Mouse (Mus musculus) ovary, adult 18-20 months (tissue): ENCODE results near the gene Kcnf1.

Source experiments
- DNase-seq: peaks from one replicate; pipeline ENCODE4 v3.0.0; 2022; ENCODE audit warnings: low spot score, mixed read lengths

Kcnf1 gene

DNA sequence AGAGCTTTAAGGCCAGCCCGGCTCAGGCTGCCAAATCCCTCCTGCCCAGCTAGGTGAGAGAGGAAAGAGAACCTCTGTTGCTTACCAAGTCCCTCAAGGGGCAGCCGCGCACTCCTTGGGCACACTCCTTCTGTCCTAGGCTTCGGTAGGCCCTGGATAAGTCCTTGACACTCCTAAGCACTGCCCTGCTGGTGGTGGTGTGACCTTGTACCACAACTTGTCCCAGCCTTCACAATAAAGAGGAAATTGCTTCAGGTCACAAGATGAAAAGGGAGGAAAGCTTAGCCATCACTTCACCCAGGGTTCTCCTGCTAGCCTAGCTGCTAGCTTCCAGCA is at the start of gene Kcnf1:
Gene Kcnf1 (minus strand): TSS at position 132 of the 336 bp plus-strand sequence.
- DNase-seq, result no peak

GRCm38 (mm10) chr12:17225012-17225411 is 48.3 kb upstream of the Kcnf1 start:
- no peak for DNase-seq

GRCm38 (mm10) chr12:17223050-17223449 is 46.4 kb upstream of the Kcnf1 start:
- DNase-seq, result no peak

DNA sequence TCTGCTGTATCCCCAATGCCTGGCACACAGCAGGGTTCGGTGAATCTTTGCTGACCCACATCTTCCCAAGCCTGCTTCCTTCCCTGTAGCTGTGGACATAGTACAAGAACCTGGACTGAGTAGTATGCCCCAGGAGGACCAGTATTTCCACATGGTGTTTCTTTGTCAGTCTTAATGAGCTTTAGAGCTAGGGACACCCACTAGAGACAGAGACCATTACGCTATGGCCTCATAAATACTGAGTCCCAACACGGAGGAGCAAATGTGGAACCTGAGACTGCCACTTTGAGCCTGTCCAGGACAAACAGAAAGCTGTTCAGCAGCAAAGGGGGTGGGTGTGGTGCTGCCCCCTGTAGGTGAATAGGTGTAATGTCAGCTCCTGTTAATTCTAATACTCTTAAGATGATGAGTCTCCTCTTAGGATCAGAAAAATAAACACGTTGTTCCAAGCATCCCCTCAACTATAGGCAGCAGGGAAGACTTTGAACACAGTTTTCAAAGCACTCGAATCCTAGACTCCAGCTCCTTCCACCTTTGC is 45.3 kb upstream of the Kcnf1 start:
- DNase-seq, result no peak

GRCm38 (mm10) chr12:17220631-17221030 is 43.9 kb upstream of the Kcnf1 start:
- no peak for DNase-seq

- no peak for DNase-seq
Observed at GRCm38 (mm10) chr12:17219107-17219506, 42.4 kb upstream of the Kcnf1 start.

DNA sequence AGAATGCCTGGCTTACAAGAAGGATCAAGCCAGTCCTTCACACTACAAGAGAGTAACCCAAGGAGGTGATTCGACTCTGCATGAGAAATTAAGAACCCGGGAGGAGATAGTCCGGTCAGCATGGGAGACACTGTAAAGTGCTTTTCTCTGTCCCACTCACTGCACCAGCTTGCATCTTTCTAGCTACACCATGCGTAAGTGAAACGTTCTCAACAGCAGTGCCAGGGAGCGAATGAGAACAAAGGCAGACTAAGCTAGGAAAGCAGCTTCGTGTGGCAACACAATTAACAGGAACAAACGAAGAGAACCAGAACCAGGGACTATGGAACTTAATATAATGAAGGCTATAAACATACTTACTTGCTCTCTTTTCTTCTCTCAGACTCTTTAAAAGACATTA is 41.7 kb upstream of the Kcnf1 start:
- no peak for DNase-seq

GRCm38 (mm10) chr12:17215751-17216150 is 39.1 kb upstream of the Kcnf1 start:
- peak; percentile 9 for DNase-seq

DNA sequence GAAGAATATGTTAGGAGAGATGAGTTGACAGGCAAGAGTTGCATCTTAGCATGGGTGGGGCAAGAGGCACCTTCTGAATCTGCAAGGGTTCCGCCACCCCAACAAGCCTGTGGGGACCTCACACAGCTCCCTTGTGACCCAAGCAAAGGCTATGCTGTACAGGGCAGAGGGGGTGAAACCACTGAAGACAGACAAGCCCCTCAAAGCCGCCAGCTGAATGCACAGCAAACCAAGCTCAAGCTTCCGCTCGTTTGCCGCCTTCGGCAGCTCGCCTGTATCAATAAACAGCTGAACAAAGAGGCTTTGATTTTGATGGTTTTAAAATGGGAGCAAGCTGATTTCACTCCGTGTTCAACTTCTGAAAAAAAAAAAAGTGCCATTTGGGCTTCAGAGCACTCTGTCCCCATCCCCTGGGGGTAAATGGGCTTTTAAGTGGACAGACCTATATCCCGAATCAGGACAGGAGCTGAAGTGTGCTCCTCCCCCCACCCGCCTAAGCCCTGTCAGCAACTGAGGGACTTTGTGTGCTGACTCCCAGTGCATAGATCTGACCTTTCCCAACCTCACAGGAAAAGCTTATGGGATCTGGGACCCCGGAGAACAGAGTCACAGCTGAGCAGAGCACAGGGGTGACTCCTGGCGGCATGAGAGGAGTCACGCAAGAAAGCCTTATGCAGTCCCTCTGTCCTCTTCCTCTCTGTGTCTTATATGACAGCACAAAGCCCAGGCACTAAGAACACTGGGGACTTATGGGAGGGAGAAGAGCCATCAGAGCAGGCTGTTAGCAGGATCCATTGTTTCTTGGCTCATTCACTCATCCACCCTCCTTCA is 26.0 kb upstream of the Kcnf1 start:
- no peak for DNase-seq

DNA sequence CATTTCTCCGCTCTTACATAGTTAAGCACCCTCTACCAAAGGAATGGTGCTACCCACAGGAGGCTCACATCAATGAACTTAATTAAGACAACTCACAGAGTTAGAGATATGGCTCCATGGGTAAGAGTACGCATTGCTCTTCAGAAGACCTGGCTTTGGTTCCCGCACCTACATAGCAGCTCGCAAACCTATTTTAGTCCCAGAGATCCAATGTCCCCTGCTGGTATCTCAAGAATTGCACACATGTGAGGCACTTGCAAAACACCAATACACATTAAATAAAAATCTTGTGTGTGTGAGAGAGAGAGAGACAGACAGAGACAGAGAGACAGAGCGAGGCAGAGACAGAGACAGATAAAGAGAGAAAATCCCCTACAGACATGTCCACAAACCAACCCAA is 21.9 kb upstream of the Kcnf1 start:
- DNase-seq, result no peak

GRCm38 (mm10) chr12:17194140-17194539 is 17.5 kb upstream of the Kcnf1 start:
- DNase-seq, result no peak

GRCm38 (mm10) chr12:17193311-17193710 is 16.6 kb upstream of the Kcnf1 start:
- no peak for DNase-seq

DNA sequence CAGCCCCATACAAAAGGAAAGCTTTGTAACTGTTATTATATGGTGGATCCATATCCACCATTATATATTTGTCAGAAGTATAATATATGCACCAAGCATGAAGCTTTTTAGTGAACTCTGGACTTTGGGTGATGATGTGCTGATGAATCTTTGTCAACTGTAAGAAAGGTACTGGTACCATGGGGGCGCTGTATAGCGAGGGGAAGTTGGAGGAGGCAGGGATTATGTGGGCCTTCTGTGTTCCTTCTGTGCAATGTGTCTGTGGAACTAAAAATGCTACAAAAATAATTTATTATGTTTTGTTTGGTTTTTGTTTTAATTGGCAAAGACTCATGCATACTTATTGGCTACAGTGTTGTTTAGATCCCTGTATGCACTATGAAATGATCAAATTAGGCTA is 16.2 kb upstream of the Kcnf1 start:
- DNase-seq, result no peak

DNA sequence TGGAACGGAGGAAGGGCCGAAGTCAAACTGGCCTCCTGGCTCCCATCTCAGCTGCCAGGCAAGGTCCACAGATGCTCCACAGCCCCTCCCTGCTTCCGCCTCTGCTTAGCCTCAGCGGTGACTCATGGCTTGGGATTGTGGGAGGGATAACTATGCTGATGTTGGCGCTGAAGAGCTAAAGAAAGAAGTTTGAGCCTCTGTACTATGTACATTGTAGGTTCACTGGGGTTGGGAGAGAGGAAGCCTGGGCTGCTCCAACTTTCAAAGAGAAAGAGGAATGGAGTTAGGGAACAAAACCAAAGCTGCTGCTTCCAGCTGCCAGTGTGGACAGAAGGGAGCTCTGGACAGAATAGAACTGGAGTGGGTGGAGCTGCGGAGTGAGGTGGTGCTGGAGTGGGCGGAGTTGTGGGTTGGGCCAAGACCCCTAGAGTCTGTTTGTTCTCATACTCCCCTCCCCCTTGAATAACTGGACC is 7.7 kb upstream of the Kcnf1 start:
- peak; percentile 31 for DNase-seq

GRCm38 (mm10) chr12:17183788-17184187 is 7.1 kb upstream of the Kcnf1 start:
- no peak for DNase-seq

- no peak for DNase-seq
Observed at GRCm38 (mm10) chr12:17176041-17176756, 489 bp downstream of the Kcnf1 start.

GRCm38 (mm10) chr12:17175531-17175951 is 1.1 kb downstream of the Kcnf1 start:
- no peak for DNase-seq

- DNase-seq, result no peak
Observed at GRCm38 (mm10) chr12:17175124-17175523, 1.6 kb downstream of the Kcnf1 start.

DNA sequence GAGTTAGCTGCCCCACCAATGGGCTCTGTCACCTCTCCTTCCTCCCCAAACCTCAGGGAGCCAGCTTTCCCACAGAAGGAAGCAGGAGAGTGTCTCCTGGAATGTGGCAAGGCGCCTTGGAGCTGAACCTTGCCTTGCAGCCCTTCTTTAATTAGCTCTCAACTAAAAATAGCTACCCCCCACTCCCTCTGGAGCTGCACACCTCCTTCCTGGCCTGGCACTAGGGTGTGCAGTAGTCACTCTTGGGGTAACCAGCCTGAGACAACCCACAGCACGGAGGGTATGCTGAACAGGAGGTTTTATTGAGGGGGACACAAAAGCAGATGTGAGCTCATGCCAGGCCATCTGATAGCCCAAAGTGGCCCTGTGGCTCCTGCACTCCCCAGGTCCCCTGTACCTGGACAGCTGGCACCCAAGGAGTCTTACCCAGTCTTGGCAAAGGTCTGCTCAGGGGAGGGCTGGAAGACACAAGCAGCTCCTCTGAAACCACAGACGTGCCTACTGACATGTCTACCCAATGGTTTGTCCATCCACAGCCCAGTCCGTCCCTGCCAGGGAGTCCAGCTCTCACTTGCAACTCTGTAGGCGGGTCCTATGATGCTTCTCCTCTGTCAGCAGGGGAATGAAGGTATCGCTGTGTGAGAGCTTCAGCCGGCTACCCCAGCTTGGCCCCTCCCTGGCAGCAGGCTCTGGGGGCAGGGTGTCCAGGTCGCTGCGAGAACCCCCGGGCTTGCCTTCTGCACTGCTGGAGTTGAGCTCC is 2.4 kb downstream of the Kcnf1 start:
- no peak for DNase-seq

DNA sequence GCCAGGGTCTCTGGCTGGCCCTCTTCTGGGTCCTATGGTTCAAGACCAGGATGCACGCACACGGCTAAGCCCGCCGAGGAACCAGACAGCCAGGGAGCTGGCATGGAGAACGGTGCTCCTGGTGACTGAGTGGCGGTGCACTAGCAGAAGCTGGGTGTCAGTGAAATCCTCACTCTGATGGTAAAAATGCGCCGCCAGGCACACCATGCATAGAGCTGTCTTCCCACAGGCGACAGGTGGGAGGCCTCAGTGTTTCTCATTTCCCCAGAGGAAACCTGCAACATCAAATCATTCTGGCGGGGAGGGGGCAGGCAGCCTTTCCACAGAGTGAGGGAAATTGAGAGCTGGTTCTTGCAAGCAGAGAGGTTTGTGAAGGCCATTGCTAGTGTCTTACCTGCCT is 6.3 kb downstream of the Kcnf1 start:
- DNase-seq, result no peak

DNA sequence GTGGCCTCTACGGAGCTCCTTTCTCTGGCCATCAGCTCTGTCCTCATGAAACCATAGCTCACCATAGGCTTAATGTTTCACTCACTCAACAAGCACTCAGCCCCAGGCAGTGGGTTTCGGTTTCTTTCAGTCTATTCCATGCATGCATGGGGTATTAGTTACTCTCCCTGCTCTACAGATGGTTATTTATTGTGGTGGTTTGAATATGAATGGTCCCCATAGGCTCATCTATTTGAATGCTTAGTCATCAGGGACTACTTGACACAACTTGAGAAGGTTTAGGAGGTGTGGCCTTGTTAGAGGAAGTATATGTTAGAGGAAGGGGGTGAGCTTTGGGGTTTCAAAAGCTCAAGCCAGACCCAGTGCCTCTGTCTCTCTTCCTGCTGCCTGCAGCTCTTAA is 10.6 kb downstream of the Kcnf1 start:
- DNase-seq, result no peak

DNA sequence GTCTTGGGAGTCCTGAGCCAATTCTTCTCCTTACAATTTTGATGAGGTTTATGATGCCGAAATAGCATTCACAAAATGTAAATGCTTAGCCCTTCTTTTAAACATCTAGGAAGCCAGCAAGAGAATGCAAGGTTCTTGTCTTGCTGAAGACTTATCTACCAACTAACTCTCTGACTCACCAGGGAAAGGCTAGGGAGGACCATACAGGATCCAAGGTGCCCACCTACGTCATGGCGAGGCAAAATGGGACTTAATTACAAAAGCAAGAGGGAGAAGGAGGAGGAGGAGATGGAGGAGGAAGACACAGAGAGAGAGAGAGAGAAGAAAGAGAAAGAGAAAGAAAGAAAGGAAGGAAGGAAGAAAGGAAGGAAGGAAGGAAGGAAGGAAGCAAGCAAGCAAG is 12.7 kb downstream of the Kcnf1 start:
- no peak for DNase-seq
